Mouse (Mus musculus) liver, postnatal 0 days (tissue): ENCODE results near the gene Vps53. TPM values are rescaled to one million over a fixed set of nuclear protein-coding genes. Genes with fewer than 3 reads are reported as not detected.
A peak's percentile ranks its signal among the peaks of the same experiment; 100 is the strongest.
"Not testable (repeated sequence)": the region's sequence is repeated elsewhere in the genome, so short reads cannot be mapped to it uniquely, and the experiment has no call there.

Experiments used
- ATAC-seq: fragments of 200-750 bp; cut with Nextera tagmentation; 2 replicates; pipeline ENCODE4 v1.8.0; 2017; ENCODE audit warnings: mild to moderate bottlenecking, moderate library complexity
- DNase-seq: peaks from one replicate; pipeline ENCODE4 v3.0.0-alpha.2; 2016
- H3K27ac ChIP-seq: fragments of 300-500 bp; sonication (generic); 2 replicates; pipeline ENCODE4 v1.5.1; 2014; ENCODE audit warnings: antibody characterized with exemption, moderate library complexity, mild to moderate bottlenecking, low read depth
- H3K27me3 ChIP-seq: fragments of 300-500 bp; sonication (generic); 2 replicates; pipeline ENCODE4 v1.6.1; 2014; ENCODE audit warnings: low read length, control low read depth, mixed read lengths; ENCODE audit not compliant: insufficient read depth
- H3K36me3 ChIP-seq: fragments of 300-500 bp; sonication (generic); replicated peaks from 2 replicates; pipeline ENCODE4 v1.6.1; 2014; ENCODE audit warnings: mild to moderate bottlenecking, control low read depth, low read length, moderate library complexity, mixed read lengths; ENCODE audit not compliant: insufficient read depth
- H3K4me1 ChIP-seq: fragments of 300-500 bp; sonication (generic); 2 replicates; pipeline ENCODE4 v1.6.1; 2014; ENCODE audit warnings: antibody characterized with exemption, mild to moderate bottlenecking, control low read depth; ENCODE audit not compliant: insufficient read depth
- H3K4me2 ChIP-seq: fragments of 300-500 bp; sonication (generic); 2 replicates; pipeline ENCODE4 v1.6.1; 2014; ENCODE audit warnings: low read depth, mild to moderate bottlenecking, low read length, moderate library complexity, mixed read lengths
- H3K4me3 ChIP-seq: fragments of 300-500 bp; sonication (generic); 2 replicates; pipeline ENCODE4 v1.5.1; 2014; ENCODE audit warnings: low read depth, low read length
- H3K9ac ChIP-seq: fragments of 300-500 bp; sonication (generic); replicated peaks from 2 replicates; pipeline ENCODE4 v1.6.1; 2014; ENCODE audit warnings: mild to moderate bottlenecking, moderate library complexity
- H3K9me3 ChIP-seq: fragments of 300-500 bp; sonication (generic); 2 replicates; pipeline ENCODE4 v1.6.1; 2016; ENCODE audit warnings: mild to moderate bottlenecking, control low read depth, low read length, mixed read lengths
- CTCF ChIP-seq: sonication (generic); IDR thresholded peaks from 2 replicates; pipeline ENCODE4 v1.5.1; 2016; ENCODE audit warnings: antibody characterized with exemption, low read depth
- EP300 ChIP-seq: IDR thresholded peaks from 2 replicates; pipeline ENCODE4 v1.6.1; 2016; ENCODE audit warnings: antibody characterized with exemption, low read depth, mild to moderate bottlenecking
- WGBS: fragments of 180-500 bp; shearing (Covaris S2); extraction: QIAGEN DNeasy Blood & Tissue Kit; methylation state at CpG from one replicate; pipeline ENCODE4 v1.1.7; 2014; ENCODE audit not compliant: insufficient replicate concordance; 5-methylcytosine and 5-hydroxymethylcytosine counted together
- polyA plus RNA-seq: library from polyadenylated mRNA; unstranded; fragments of >200 nt; fragmentation: Nextera tagmentation; extraction: Ambion mirVana; gene quantifications from 2 replicates; pipeline ENCODE4 v1.2.1, GENCODE M21; 2015

The Vps53 gene
- polyA plus RNA-seq, 1 experiment from 2014 or later: 16.2 TPM

DNA sequence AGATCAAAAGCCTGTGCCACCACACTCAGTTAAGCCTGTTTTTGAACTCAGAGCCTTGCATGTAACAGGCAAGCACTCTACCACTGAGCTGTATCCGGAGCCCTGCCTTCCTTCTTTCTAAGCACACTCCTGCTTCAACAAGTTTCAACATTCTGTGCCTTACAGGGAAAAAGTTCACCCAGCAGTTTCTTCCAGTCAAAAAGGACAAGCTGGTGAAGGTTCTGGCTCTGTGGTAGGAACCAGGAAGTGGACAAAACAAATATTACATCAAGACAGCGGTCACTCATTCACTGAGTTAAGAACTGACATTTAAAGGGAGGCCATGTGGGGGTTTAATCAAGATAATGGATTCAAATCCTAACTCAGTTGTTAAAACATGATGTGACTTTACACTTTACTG is 35.6 kb upstream of the Vps53 start:
- WGBS: 65% methylated on average over 2 of the region's 2 CpGs
- ATAC-seq (no peak), DNase-seq (no peak)
- Histone ChIP-seq H3K4me1 (peaks cover 16% of the 10 kb centered on the region), H3K9ac (no peak overlapping the region), H3K9me3 (no peaks in the 10 kb centered on the region), H3K4me3 (no peak overlapping the region), H3K27me3 (no peaks in the 10 kb centered on the region), H3K27ac (no peak overlapping the region), H3K36me3 (peaks cover 13% of the 10 kb centered on the region; the same call in 1 of the 2 replicates), H3K4me2 (no peak overlapping the region)
- TF ChIP-seq EP300 (no peak), CTCF (no peak)

DNA sequence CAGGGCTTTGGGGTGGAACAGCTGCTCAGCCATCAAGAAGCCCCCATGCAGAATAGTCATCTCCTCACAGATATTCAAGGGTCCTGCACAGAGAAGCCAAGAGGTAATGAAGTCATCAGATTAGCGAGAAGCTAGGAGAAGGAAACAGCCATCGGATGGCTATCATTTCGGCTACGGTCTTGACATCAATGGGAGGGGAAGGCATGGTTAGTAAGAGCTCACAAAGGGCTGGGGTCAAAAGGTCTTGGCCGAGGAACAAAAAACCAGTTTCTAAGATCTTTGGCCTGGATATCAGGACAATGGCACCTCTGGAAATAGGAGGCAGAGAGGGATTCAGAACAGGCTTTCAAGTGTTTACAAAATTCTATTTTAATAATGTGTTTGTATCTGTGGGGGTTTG is 34.4 kb upstream of the Vps53 start:
- 87% methylated on average over 5 of the region's 5 CpGs for WGBS
- ATAC-seq: no peak

DNA sequence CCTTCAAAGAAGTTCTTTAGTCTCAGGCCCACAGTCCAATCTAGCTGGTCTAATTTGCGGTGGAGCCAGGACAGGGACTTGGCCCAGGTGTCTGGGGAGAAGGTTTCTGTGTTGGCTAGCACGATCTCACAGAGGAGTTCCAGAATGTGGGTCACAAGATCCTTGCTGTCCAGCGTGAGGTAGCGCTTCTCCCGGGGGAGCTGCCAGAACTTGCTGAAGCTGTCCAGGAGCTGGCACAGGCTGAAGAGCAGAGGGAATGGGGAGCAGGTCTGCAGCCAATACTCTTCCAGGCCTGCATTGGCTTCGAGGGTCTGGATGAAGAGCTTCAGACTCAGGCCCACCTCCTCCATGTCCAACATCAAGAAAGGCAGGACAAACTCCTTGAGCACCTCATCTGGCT is 32.1 kb upstream of the Vps53 start:
- not testable (repeated sequence) for H3K9me3 ChIP-seq, H3K4me3 ChIP-seq, H3K9ac ChIP-seq, ATAC-seq, DNase-seq, H3K4me1 ChIP-seq, H3K27me3 ChIP-seq, H3K27ac ChIP-seq, H3K4me2 ChIP-seq
- peaks cover 17% of the 10 kb centered on the region; the same call in 1 of the 2 replicates for H3K36me3 ChIP-seq
- 74% methylated on average over 2 of the region's 6 CpGs for WGBS

More for the DNA sequence above, 34.4 kb upstream of the Vps53 start:
- H3K9me3 ChIP-seq: no peaks in the 10 kb centered on the region
- H3K4me3 ChIP-seq: no peak overlapping the region
- no peak for TF ChIP-seq EP300
- TF ChIP-seq CTCF: no peak
- no peak overlapping the region for H3K27ac ChIP-seq
- no peak overlapping the region for H3K9ac ChIP-seq
- no peak for DNase-seq
- peaks cover 16% of the 10 kb centered on the region for H3K4me1 ChIP-seq
- peaks cover 11% of the 10 kb centered on the region; the same call in 1 of the 2 replicates for H3K36me3 ChIP-seq
- no peaks in the 10 kb centered on the region for H3K27me3 ChIP-seq
- H3K4me2 ChIP-seq: no peak overlapping the region

DNA sequence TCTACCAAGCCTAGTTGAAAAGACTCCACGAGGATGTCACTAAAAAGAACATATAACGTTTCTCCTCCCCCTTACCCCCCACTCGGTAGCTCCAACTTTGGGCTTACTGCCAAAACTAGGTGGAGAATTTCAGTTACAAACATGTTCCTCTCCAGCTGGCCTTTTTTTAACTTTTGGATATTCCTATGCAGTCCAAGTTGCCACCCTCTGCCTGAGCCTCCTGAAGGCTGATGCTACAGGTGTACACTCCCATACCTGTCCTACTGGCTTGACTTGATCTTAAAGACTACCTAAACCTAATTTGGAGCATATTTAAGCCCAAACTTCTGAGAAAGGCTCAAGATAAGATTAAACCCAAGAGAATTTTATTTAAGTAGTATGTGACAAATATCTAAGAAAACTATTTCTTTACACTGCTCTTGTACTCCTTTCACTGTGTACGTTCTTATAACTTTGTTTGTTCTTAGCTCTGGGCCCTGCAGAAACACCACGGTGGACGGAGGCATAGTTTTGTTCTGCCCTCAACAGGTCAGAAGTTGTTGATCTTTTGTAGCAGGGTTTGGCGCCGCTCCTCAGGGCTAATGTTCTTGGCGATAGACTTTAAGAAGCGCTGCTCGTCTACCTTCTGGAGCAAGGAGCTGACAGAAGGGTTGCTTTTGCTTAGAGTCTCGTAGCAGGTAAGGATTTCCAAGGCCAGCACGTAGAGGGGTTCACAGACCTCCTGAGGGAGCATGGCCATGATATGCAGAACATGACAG is 31.0 kb upstream of the Vps53 start:
- peaks cover 17% of the 10 kb centered on the region; the same call in 1 of the 2 replicates for H3K36me3 ChIP-seq
- H3K27me3 ChIP-seq: no peaks in the 10 kb centered on the region
- no peak overlapping the region for H3K4me2 ChIP-seq
- H3K4me3 ChIP-seq: no peak overlapping the region
- ATAC-seq: no peak
- TF ChIP-seq CTCF (no peak), EP300 (no peak)
- H3K9me3 ChIP-seq: no peaks in the 10 kb centered on the region
- peaks cover 3% of the 10 kb centered on the region; the same call in 1 of the 2 replicates for H3K4me1 ChIP-seq
- 80% methylated on average over 13 of the region's 13 CpGs for WGBS
- DNase-seq: no peak
- H3K27ac ChIP-seq: no peak overlapping the region
- H3K9ac ChIP-seq: no peak overlapping the region

DNA sequence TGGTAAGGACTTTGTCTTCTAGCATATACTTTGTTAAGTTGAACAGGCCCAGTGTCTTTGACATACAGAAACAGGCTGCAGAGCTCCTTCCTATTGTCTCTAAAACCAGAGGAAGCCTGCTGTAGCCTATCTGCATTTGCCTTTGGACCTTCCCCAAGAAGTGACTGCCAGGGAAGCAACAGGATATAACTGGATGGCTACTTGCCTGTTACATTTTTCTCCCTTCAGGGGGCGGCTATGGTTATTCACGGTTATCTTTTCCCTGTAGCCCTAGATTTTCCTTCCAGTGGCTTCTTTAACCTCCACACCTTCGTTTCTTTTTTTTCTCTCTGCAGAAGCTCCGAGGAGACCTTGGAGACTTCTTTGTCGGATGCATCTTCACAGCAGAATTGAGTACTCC is 27.3 kb upstream of the Vps53 start:
- Histone ChIP-seq H3K4me2 (no peak overlapping the region), H3K9ac (no peak overlapping the region), H3K4me1 (peaks cover 8% of the 10 kb centered on the region), H3K36me3 (peaks cover 6% of the 10 kb centered on the region; the same call in 1 of the 2 replicates), H3K9me3 (no peaks in the 10 kb centered on the region), H3K27me3 (peaks cover 7% of the 10 kb centered on the region), H3K4me3 (no peak overlapping the region), H3K27ac (no peak overlapping the region)
- no peak for DNase-seq
- ATAC-seq: no peak
- TF ChIP-seq CTCF: no peak
- WGBS: 84% methylated on average over 5 of the region's 5 CpGs

DNA sequence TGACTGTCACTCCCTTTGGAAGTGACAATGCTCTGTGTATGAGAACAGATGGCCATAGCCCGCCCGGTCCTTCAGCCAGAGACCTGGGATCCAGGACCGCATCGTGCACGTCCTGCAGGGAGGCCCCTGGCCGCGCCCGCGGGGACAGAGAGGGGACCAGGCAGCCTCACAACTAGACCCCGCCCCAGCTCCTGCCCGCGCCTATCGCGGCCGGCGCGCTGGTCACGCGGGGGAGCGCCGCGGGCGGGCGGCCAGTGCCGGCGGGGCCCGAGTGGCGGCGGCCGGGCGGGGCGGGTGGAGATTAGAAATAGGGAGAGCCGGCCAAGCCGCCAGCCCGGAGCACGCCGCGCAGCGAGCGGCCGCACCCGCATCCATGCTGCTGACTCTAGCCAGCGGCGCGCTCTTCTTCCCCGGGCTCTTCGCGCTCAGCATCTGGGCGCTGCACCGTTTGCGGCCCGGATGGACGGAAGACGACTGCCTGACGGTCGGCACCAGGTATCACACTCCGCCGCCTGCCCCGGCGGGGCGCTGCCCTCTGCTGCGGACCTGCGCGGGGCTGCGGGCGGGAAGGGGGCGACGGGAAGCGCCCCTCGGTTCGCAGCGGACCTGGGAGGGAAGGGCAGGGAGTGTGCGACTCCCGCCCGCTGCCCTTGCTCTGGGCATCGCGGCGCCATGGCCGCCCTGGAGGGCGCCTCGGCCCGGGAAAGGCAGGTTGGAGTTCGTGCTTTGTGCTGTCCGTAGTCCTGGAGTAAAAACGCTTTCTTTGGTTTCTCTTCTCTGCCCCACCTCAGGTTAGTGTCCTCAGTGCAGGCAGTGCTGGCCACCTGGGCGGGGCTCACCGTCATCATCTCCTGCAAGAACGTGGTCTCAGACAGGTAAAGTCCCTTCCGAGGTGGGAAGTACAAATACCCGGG is 22.6 kb upstream of the Vps53 start:
- peak; percentile 82 for DNase-seq
- peak; percentile 99 for ATAC-seq
- no peaks in the 10 kb centered on the region for H3K9me3 ChIP-seq
- WGBS: under 1% methylated on average over 58 of the region's 90 CpGs
- H3K4me1 ChIP-seq: peaks cover 11% of the 10 kb centered on the region
- peak overlapping the region; percentile 71 for H3K9ac ChIP-seq
- peak overlapping the region; percentile 77 for H3K4me3 ChIP-seq
- TF ChIP-seq CTCF (no peak), EP300 (no peak)
- H3K36me3 ChIP-seq: no peaks in the 10 kb centered on the region
- H3K4me2 ChIP-seq: peak overlapping the region; percentile 100
- H3K27ac ChIP-seq: no peak overlapping the region
- peaks cover 14% of the 10 kb centered on the region for H3K27me3 ChIP-seq
